Mouse (Mus musculus) embryonic facial prominence, embryonic 14.5 days (tissue): Measurements from ENCODE around the gene Rprd1b. TPM values are rescaled to one million over a fixed set of nuclear protein-coding genes. Genes with fewer than 3 reads are reported as not detected.

ENCODE experiments used
- ATAC-seq: fragments of 200-750 bp; cut with Nextera tagmentation; 2 replicates; pipeline ENCODE4 v1.8.0; 2017; ENCODE audit warnings: low read depth, moderate number of reproducible peaks, moderate TSS enrichment
- DNase-seq: peaks from one replicate; pipeline ENCODE4 v3.0.0-alpha.2; 2015; ENCODE audit warnings: low spot score
- H3K27ac ChIP-seq: fragments of 300-500 bp; sonication (generic); replicated peaks from 2 replicates; pipeline ENCODE4 v1.5.1; 2014; ENCODE audit warnings: low read depth, mild to moderate bottlenecking, low read length, moderate library complexity
- H3K27me3 ChIP-seq: fragments of 300-500 bp; sonication (generic); replicated peaks from 2 replicates; pipeline ENCODE4 v1.6.1; 2014; ENCODE audit warnings: low read length; ENCODE audit not compliant: control insufficient read depth, insufficient read depth
- H3K36me3 ChIP-seq: fragments of 300-500 bp; sonication (generic); 2 replicates; pipeline ENCODE4 v1.6.1; 2014; ENCODE audit warnings: low read length, mixed read lengths; ENCODE audit not compliant: control insufficient read depth, insufficient read depth
- H3K4me1 ChIP-seq: fragments of 300-500 bp; sonication (generic); 2 replicates; pipeline ENCODE4 v1.6.1; 2014; ENCODE audit warnings: antibody characterized with exemption, low read length; ENCODE audit not compliant: control insufficient read depth, insufficient read depth
- H3K4me2 ChIP-seq: fragments of 300-500 bp; sonication (generic); 2 replicates; pipeline ENCODE4 v1.6.1; 2014; ENCODE audit warnings: low read depth, mild to moderate bottlenecking, low read length, moderate library complexity, mixed read lengths
- H3K4me3 ChIP-seq: fragments of 300-500 bp; sonication (generic); 2 replicates; pipeline ENCODE4 v1.5.1; 2014; ENCODE audit warnings: low read depth, mild to moderate bottlenecking, low read length
- H3K9ac ChIP-seq: fragments of 300-500 bp; sonication (generic); 2 replicates; pipeline ENCODE4 v1.6.1; 2014; ENCODE audit warnings: low read depth, mild to moderate bottlenecking, low read length, moderate library complexity, mixed read lengths
- H3K9me3 ChIP-seq: fragments of 300-500 bp; sonication (generic); 2 replicates; pipeline ENCODE4 v1.6.1; 2016; ENCODE audit warnings: low read length; ENCODE audit not compliant: control insufficient read depth
- WGBS: fragments of 180-500 bp; shearing (Covaris S2); extraction: QIAGEN DNeasy Blood & Tissue Kit; methylation state at CpG from one replicate; pipeline ENCODE4 v1.1.7; 2014; 5-methylcytosine and 5-hydroxymethylcytosine counted together
- polyA plus RNA-seq: library from polyadenylated mRNA; unstranded; fragments of >200 nt; fragmentation: Nextera tagmentation; extraction: Ambion mirVana; gene quantifications from 2 replicates; pipeline ENCODE4 v1.2.1, GENCODE M21; 2014

Rprd1b gene
- polyA plus RNA-seq, 1 experiment from 2014 or later: 32.8 TPM

GRCm38 (mm10) chr2:158153728-158154343 is 125.5 kb downstream of the Rprd1b start:
- Histone ChIP-seq H3K9ac (peak overlapping the region; percentile 60), H3K9me3 (no peaks in the 10 kb centered on the region), H3K4me2 (peak overlapping the region; percentile 75), H3K27me3 (no peaks in the 10 kb centered on the region), H3K27ac (peak overlapping the region; percentile 68), H3K36me3 (no peaks in the 10 kb centered on the region), H3K4me1 (peaks cover 20% of the 10 kb centered on the region; the same call in 1 of the 2 replicates), H3K4me3 (peak overlapping the region; percentile 37)
- ATAC-seq (peak; percentile 77), DNase-seq (peak; percentile 89)
- under 1% methylated on average over 22 of the region's 22 CpGs for WGBS

- no peak for ATAC-seq
- no peaks in the 10 kb centered on the region for H3K36me3 ChIP-seq
- no peaks in the 10 kb centered on the region for H3K9me3 ChIP-seq
- no peak overlapping the region for H3K4me3 ChIP-seq
- 51% methylated on average over 8 of the region's 8 CpGs for WGBS
- H3K27ac ChIP-seq: no peak overlapping the region; the same call in 1 of the 2 replicates
- no peak for DNase-seq
- H3K4me1 ChIP-seq: peaks cover 20% of the 10 kb centered on the region; the same call in 1 of the 2 replicates
- H3K27me3 ChIP-seq: no peaks in the 10 kb centered on the region
- no peak overlapping the region for H3K4me2 ChIP-seq
- H3K9ac ChIP-seq: no peak overlapping the region
Observed at GRCm38 (mm10) chr2:158154641-158155040, 126.3 kb downstream of the Rprd1b start.

- WGBS: 81% methylated on average over 7 of the region's 7 CpGs
- ATAC-seq (no peak), DNase-seq (no peak)
Observed at GRCm38 (mm10) chr2:158155101-158155500, 126.8 kb downstream of the Rprd1b start.

GRCm38 (mm10) chr2:158155615-158156014 is 127.3 kb downstream of the Rprd1b start:
- ATAC-seq (no peak), DNase-seq (no peak)
- Histone ChIP-seq H3K27me3 (no peaks in the 10 kb centered on the region), H3K27ac (no peak overlapping the region), H3K36me3 (no peaks in the 10 kb centered on the region), H3K9ac (no peak overlapping the region), H3K4me2 (no peak overlapping the region), H3K4me1 (peaks cover 20% of the 10 kb centered on the region; the same call in 1 of the 2 replicates), H3K4me3 (no peak overlapping the region), H3K9me3 (no peaks in the 10 kb centered on the region)
- 76% methylated on average over 2 of the region's 2 CpGs for WGBS

More at GRCm38 (mm10) chr2:158155101-158155500, 126.8 kb downstream of the Rprd1b start:
- H3K9ac ChIP-seq: no peak overlapping the region
- no peaks in the 10 kb centered on the region for H3K9me3 ChIP-seq
- H3K4me1 ChIP-seq: peaks cover 20% of the 10 kb centered on the region; the same call in 1 of the 2 replicates
- H3K27ac ChIP-seq: no peak overlapping the region
- H3K4me2 ChIP-seq: no peak overlapping the region
- no peak overlapping the region for H3K4me3 ChIP-seq
- no peaks in the 10 kb centered on the region for H3K36me3 ChIP-seq
- no peaks in the 10 kb centered on the region for H3K27me3 ChIP-seq

- Histone ChIP-seq H3K4me3 (no peak overlapping the region), H3K9me3 (no peaks in the 10 kb centered on the region), H3K27ac (no peak overlapping the region), H3K9ac (no peak overlapping the region), H3K27me3 (no peaks in the 10 kb centered on the region), H3K4me1 (peaks cover 20% of the 10 kb centered on the region; the same call in 1 of the 2 replicates), H3K4me2 (no peak overlapping the region), H3K36me3 (no peaks in the 10 kb centered on the region)
- 87% methylated on average over 9 of the region's 9 CpGs for WGBS
- no peak for ATAC-seq
- no peak for DNase-seq
Observed at GRCm38 (mm10) chr2:158156487-158156886, 128.2 kb downstream of the Rprd1b start.

GRCm38 (mm10) chr2:158157654-158158053 is 129.4 kb downstream of the Rprd1b start:
- Histone ChIP-seq H3K4me1 (peaks cover 16% of the 10 kb centered on the region; the same call in 1 of the 2 replicates), H3K9ac (no peak overlapping the region), H3K4me3 (no peak overlapping the region), H3K9me3 (no peaks in the 10 kb centered on the region), H3K36me3 (no peaks in the 10 kb centered on the region), H3K4me2 (no peak overlapping the region), H3K27me3 (no peaks in the 10 kb centered on the region), H3K27ac (no peak overlapping the region)
- no peak for DNase-seq
- WGBS: 60% methylated on average over 8 of the region's 8 CpGs
- no peak for ATAC-seq

- Histone ChIP-seq H3K36me3 (no peaks in the 10 kb centered on the region), H3K9ac (no peak overlapping the region), H3K4me3 (no peak overlapping the region), H3K27me3 (no peaks in the 10 kb centered on the region), H3K9me3 (no peaks in the 10 kb centered on the region), H3K27ac (no peak overlapping the region), H3K4me2 (0 out of 2 replicates have a peak overlapping the region, but pooled peaks have one; percentile 7), H3K4me1 (no peaks in the 10 kb centered on the region)
- ATAC-seq: no peak
- no peak for DNase-seq
- 52% methylated on average over 7 of the region's 7 CpGs for WGBS
Observed at GRCm38 (mm10) chr2:158159376-158160235, 131.3 kb downstream of the Rprd1b start.

- WGBS: 68% methylated on average over 6 of the region's 6 CpGs
- Histone ChIP-seq H3K27ac (no peak overlapping the region), H3K9ac (no peak overlapping the region), H3K9me3 (no peaks in the 10 kb centered on the region), H3K4me1 (no peaks in the 10 kb centered on the region), H3K4me2 (no peak overlapping the region), H3K36me3 (no peaks in the 10 kb centered on the region), H3K27me3 (no peaks in the 10 kb centered on the region), H3K4me3 (no peak overlapping the region)
- ATAC-seq (no peak), DNase-seq (no peak)
Observed at GRCm38 (mm10) chr2:158161761-158162160, 133.5 kb downstream of the Rprd1b start.
